Comparison of ENCODE assay signal across 8 mouse cellular contexts in the genomic region with DNA sequence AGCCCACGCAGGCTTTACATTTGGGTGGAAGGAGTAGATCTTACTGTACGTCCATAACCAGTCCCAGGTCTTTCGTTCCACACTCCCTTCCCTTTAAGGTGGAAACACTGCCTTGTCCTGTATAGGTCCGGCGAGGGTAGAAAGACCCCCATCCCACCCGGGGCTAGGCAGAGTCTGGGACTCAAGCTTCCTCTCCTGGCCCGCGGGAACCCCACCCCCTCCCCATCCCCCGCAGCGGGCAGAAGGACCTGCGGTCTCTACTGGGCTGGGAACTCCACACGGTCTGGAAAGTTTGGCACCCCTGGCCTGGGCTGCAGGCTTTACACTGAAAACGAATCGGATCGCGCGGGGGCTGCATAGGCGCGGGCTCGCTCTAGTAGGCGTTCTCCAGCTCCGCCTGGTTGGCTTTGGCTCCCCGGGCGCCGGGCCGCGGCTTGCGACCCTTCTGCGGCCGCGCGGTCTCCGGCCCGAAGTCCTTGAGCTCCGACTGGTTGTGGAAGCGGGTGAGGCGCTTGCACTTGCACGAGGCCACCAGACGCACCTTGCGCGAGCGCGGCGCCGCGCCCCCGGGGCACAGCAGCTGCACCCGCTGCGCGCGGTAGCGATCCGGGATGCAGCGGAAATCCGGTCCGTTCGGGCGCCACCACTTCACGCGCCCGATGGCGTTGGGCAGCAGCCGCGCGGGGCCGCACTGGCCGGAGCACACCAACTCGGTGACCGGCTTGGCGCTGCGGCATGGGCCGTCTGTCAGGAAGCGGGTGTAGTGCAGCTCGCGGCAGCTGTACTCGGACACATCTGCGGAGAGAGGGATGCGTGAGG. TPM values are rescaled to one million over a fixed set of nuclear protein-coding genes. Genes with fewer than 3 reads are reported as not detected.
A peak's percentile ranks its signal among the peaks of the same experiment; 100 is the strongest.
DNase-seq lines count a peak whose midpoint lies in the region; ATAC-seq and TF ChIP-seq lines count a peak whose summit lies in the region.

No protein-coding gene starts in this region.

- peak overlapping the region; percentile 74 for H3K4me3 ChIP-seq in gastrocnemius, adult 2 months
- H3K4me3 ChIP-seq in embryonic facial prominence, embryonic 13.5 days, result peak overlapping the region; percentile 55
- H3K4me3 ChIP-seq in hindbrain, postnatal 0 days (ENCODE audit: low read length), result peak overlapping the region; percentile 55

- H3K4me2 ChIP-seq in embryonic facial prominence, embryonic 13.5 days, result peak overlapping the region; percentile 97
- peak overlapping the region; percentile 88 for H3K4me2 ChIP-seq in hindbrain, postnatal 0 days (ENCODE audit: low read depth, low read length)

- H3K36me3 ChIP-seq in embryonic facial prominence, embryonic 13.5 days, result no peaks in the 10 kb centered on the region
- no peaks in the 10 kb centered on the region for H3K36me3 ChIP-seq in hindbrain, postnatal 0 days (ENCODE audit: insufficient read depth, low read length)

- peak; percentile 47 for DNase-seq in gastrocnemius, adult 2 months
- DNase-seq in gastrocnemius, postnatal 25 days, result no peak
- DNase-seq in ES-CJ7 (ENCODE audit: low read depth, low spot score), result peak; percentile 39
- DNase-seq in hindbrain, postnatal 0 days (ENCODE audit: low spot score), result peak; percentile 68
- peak; percentile 58 for DNase-seq in mesoderm, embryonic 11.5 days (ENCODE audit: low read depth, low spot score)
- no peak for DNase-seq in frontal cortex, adult 2 months (ENCODE audit: extremely low spot score in 1 of 2, low spot score in 1 of 2)

- H3K9me3 ChIP-seq in embryonic facial prominence, embryonic 13.5 days, result no peaks in the 10 kb centered on the region
- no peaks in the 10 kb centered on the region for H3K9me3 ChIP-seq in hindbrain, postnatal 0 days (ENCODE audit: low read length)

- peaks cover 86% of the 10 kb centered on the region for H3K27me3 ChIP-seq in embryonic facial prominence, embryonic 13.5 days
- peaks cover 38% of the 10 kb centered on the region for H3K27me3 ChIP-seq in hindbrain, postnatal 0 days (ENCODE audit: insufficient read depth, low read length)

- WGBS in embryonic facial prominence, embryonic 13.5 days, result under 1% methylated on average over 78 of the region's 78 CpGs
- 1% methylated on average over 78 of the region's 78 CpGs for WGBS in hindbrain, postnatal 0 days

- H3K27ac ChIP-seq in gastrocnemius, adult 2 months, result peak overlapping the region; percentile 24; the same call in 1 of the 2 replicates
- no peak overlapping the region for H3K27ac ChIP-seq in embryonic facial prominence, embryonic 13.5 days
- H3K27ac ChIP-seq in hindbrain, postnatal 0 days, result no peak overlapping the region

- peak overlapping the region; percentile 66 for H3K9ac ChIP-seq in embryonic facial prominence, embryonic 13.5 days
- H3K9ac ChIP-seq in hindbrain, postnatal 0 days (replicated peaks; ENCODE audit: low read length), result peak overlapping the region; percentile 57

- intact Hi-C loops in gastrocnemius, adult 2 months (cut with DNase I), result no loop called here

- no peak for ATAC-seq in embryonic facial prominence, embryonic 13.5 days (ENCODE audit: insufficient number of reproducible peaks, insufficient read depth, low FRiP score, low TSS enrichment, low read depth)
- peak; percentile 71; the same call in 1 of the 2 replicates for ATAC-seq in hindbrain, postnatal 0 days
- no peak for ATAC-seq in frontal cortex, adult (ENCODE audit: low TSS enrichment)

- no peak for TF ChIP-seq CTCF in gastrocnemius, adult 2 months (IDR thresholded peaks at IDR 0.05)
- TF ChIP-seq CTCF in hindbrain, postnatal 0 days (IDR thresholded peaks at IDR 0.05; ENCODE audit: low read depth), result no peak

- peaks cover 25% of the 10 kb centered on the region for H3K4me1 ChIP-seq in embryonic facial prominence, embryonic 13.5 days
- H3K4me1 ChIP-seq in hindbrain, postnatal 0 days (ENCODE audit: insufficient read depth, low read length), result 0 out of 2 replicates have a peak, but pooled peaks cover 4% of the 10 kb centered on the region

RNA-seq across cellular contexts. Expression of a gene that starts 3.1 kb away (rescaled TPM):
- total RNA-seq in gastrocnemius, adult 2 months (2021), result not detected
- total RNA-seq in gastrocnemius, postnatal 25 days (2021), result not detected
- 0.41 and 0.42 TPM in 2 replicates for polyA plus RNA-seq in embryonic facial prominence, embryonic 13.5 days (2015; fragmentation: Nextera tagmentation; extraction: Ambion mirVana)
- total RNA-seq in hindbrain, postnatal 0 days (2014; rRNA removed), result 0.22 TPM in 1 of 2 replicates, not detected in the other
- polyA plus RNA-seq in hindbrain, postnatal 0 days (2015; fragmentation: Nextera tagmentation; extraction: Ambion mirVana), result 0.14 and 0.16 TPM in 2 replicates
- polyA plus RNA-seq in frontal cortex, adult 2 months (2012; rRNA removed), result 0.13 and 0.18 TPM in 2 replicates

RNA-seq across cellular contexts. Expression of a gene that starts 20.4 kb away (rescaled TPM):
- not detected for total RNA-seq in gastrocnemius, adult 2 months (2021)
- not detected for total RNA-seq in gastrocnemius, postnatal 25 days (2021)
- not detected in 2 replicates for polyA plus RNA-seq in embryonic facial prominence, embryonic 13.5 days (2015; fragmentation: Nextera tagmentation; extraction: Ambion mirVana)
- not detected in 2 replicates for total RNA-seq in hindbrain, postnatal 0 days (2014; rRNA removed)
- not detected in 2 replicates for polyA plus RNA-seq in hindbrain, postnatal 0 days (2015; fragmentation: Nextera tagmentation; extraction: Ambion mirVana)
- polyA plus RNA-seq in frontal cortex, adult 2 months (2012; rRNA removed), result not detected in 2 replicates

RNA-seq across cellular contexts. Expression of a gene that starts 23.1 kb away (rescaled TPM):
- total RNA-seq in gastrocnemius, adult 2 months (2021), result 100 to 1,000 TPM; 123 to 129 TPM
- total RNA-seq in gastrocnemius, postnatal 25 days (2021), result 100 to 1,000 TPM; 134 to 137 TPM
- polyA plus RNA-seq in embryonic facial prominence, embryonic 13.5 days (2015; fragmentation: Nextera tagmentation; extraction: Ambion mirVana), result 12.1 and 14.0 TPM in 2 replicates
- total RNA-seq in hindbrain, postnatal 0 days (2014; rRNA removed), result 52.0 and 80.7 TPM in 2 replicates
- polyA plus RNA-seq in hindbrain, postnatal 0 days (2015; fragmentation: Nextera tagmentation; extraction: Ambion mirVana), result 44.7 and 45.2 TPM in 2 replicates
- 112 and 124 TPM in 2 replicates for polyA plus RNA-seq in frontal cortex, adult 2 months (2012; rRNA removed)

Comparison
In these comparisons a context has a peak if more than half of its experiments do, and no peak if none do; other contexts are left out.
1. DNase-seq: peak in gastrocnemius, adult 2 months (single experiment), ES-CJ7 (single experiment), hindbrain, postnatal 0 days (single experiment) and mesoderm, embryonic 11.5 days (single experiment); none in gastrocnemius, postnatal 25 days (single experiment) and frontal cortex, adult 2 months (0 of 2).
2. Peak in every context shown above with its lines, with median percentiles within 50 percentile points of each other: H3K4me3 ChIP-seq.